Mouse (Mus musculus): ENCODE measurements at regions not wholly inside any gene's neighbourhood (a gene's known extent, or its start where the extent isn't known, plus 50 kb on each side); places are given as distances from the start of the nearest gene placed in this dataset.

GRCm38 (mm10) chr8:113250264-113250663 lies 385.1 kb upstream of the Mon1b start:
- H3K9ac ChIP-seq (ENCODE audit: insufficient read depth, low read depth): no peak overlapping the region
- no peak for DNase-seq (ENCODE audit: extremely low read depth)
- in situ Hi-C loops (cut with MboI; ENCODE audit: low pct_ligation_motif_present, low pct_unique_long_range_greater_than_20kb, low sequenced_read_pairs): no loop called here

GRCm38 (mm10) chr8:113254076-113254475 lies 381.3 kb upstream of the Mon1b start:
- no peak for TF ChIP-seq POLR2A (IDR thresholded peaks at IDR 0.05; ENCODE audit: low read depth, low read length)
- no peak for TF ChIP-seq RCOR1 (conservative IDR thresholded peaks at IDR 0.05; ENCODE audit: low read depth, low read length)
- TF ChIP-seq MEF2A (IDR thresholded peaks at IDR 0.05; ENCODE audit: borderline replicate concordance, low read depth, low read length): no peak
- TF ChIP-seq ZNF384 (IDR thresholded peaks at IDR 0.05; ENCODE audit: low read depth, low read length): no peak
- no peak for TF ChIP-seq JUND (conservative IDR thresholded peaks at IDR 0.05; ENCODE audit: low read depth, low read length)
- no peak for TF ChIP-seq UBTF (IDR thresholded peaks at IDR 0.05; ENCODE audit: low read depth, low read length)
- TF ChIP-seq ZC3H11A (IDR thresholded peaks at IDR 0.05; ENCODE audit: low read depth, low read length): no peak
- Histone ChIP-seq H3K27me3 (replicated peaks) (no peaks in the 10 kb centered on the region), H3K79me2 (replicated peaks; ENCODE audit: control insufficient read depth, extremely low read depth, insufficient read depth, poor library complexity, severe bottlenecking) (no peaks in the 10 kb centered on the region), H3K9ac (ENCODE audit: insufficient read depth, low read depth) (no peak overlapping the region), H3K27ac (ENCODE audit: insufficient read depth, low read depth) (no peak overlapping the region), H3K36me3 (replicated peaks in 1 of 2; ENCODE audit: control insufficient read depth in 1 of 2, insufficient read depth in 1 of 2, low read length in 1 of 2) (no peaks in the 10 kb centered on the region), H3K4me3 (replicated peaks in 1 of 3; ENCODE audit: low read depth in 2 of 3, low read length in 2 of 3, poor library complexity in 1 of 3) (no peak overlapping the region), H3K4me2 (ENCODE audit: insufficient read depth, low read depth, poor library complexity, severe bottlenecking) (no peak overlapping the region), H3K4me1 (ENCODE audit: control insufficient read depth in 1 of 2, insufficient read depth in 2 of 2) (no peaks in the 10 kb centered on the region), H3K9me3 (replicated peaks; ENCODE audit: low read length) (peaks cover 42% of the 10 kb centered on the region)
- DNase-seq (ENCODE audit: extremely low read depth): no peak
- dilution Hi-C loops (cut with MboI; ENCODE audit: extremely low pct_ligation_motif_present, extremely low pct_unique_long_range_greater_than_20kb, low sequenced_read_pairs): no loop called here
- in situ Hi-C loops (cut with MboI; ENCODE audit: low pct_ligation_motif_present, low pct_unique_long_range_greater_than_20kb, low sequenced_read_pairs): no loop called here

More at GRCm38 (mm10) chr8:113250264-113250663, 385.1 kb upstream of the Mon1b start:
- Histone ChIP-seq H3K9me3 (replicated peaks; ENCODE audit: low read length) (peaks cover 47% of the 10 kb centered on the region), H3K4me2 (ENCODE audit: insufficient read depth, low read depth, poor library complexity, severe bottlenecking) (no peak overlapping the region), H3K4me3 (replicated peaks in 1 of 3; ENCODE audit: low read depth in 2 of 3, low read length in 2 of 3, poor library complexity in 1 of 3) (no peak overlapping the region), H3K36me3 (replicated peaks in 1 of 2; ENCODE audit: control insufficient read depth in 1 of 2, insufficient read depth in 1 of 2, low read length in 1 of 2) (no peaks in the 10 kb centered on the region), H3K27me3 (replicated peaks) (no peaks in the 10 kb centered on the region), H3K4me1 (ENCODE audit: control insufficient read depth in 1 of 2, insufficient read depth in 2 of 2) (no peaks in the 10 kb centered on the region), H3K27ac (ENCODE audit: insufficient read depth, low read depth) (no peak overlapping the region), H3K79me2 (replicated peaks; ENCODE audit: control insufficient read depth, extremely low read depth, insufficient read depth, poor library complexity, severe bottlenecking) (no peaks in the 10 kb centered on the region)
- dilution Hi-C loops (cut with MboI; ENCODE audit: extremely low pct_ligation_motif_present, extremely low pct_unique_long_range_greater_than_20kb, low sequenced_read_pairs): no loop called here
- TF ChIP-seq JUND (conservative IDR thresholded peaks at IDR 0.05; ENCODE audit: low read depth, low read length) (no peak), UBTF (IDR thresholded peaks at IDR 0.05; ENCODE audit: low read depth, low read length) (no peak), RAD21 (IDR thresholded peaks at IDR 0.05; ENCODE audit: low read depth, low read length) (no peak), MAX (IDR thresholded peaks at IDR 0.05; ENCODE audit: low read length) (no peak), USF1 (IDR thresholded peaks at IDR 0.05; ENCODE audit: low read depth, low read length) (no peak), HCFC1 (IDR thresholded peaks at IDR 0.05; ENCODE audit: low read depth, low read length) (no peak), POLR2AphosphoS2 (IDR thresholded peaks at IDR 0.05; ENCODE audit: low read depth, low read length) (no peak), PAX5 (IDR thresholded peaks at IDR 0.05; ENCODE audit: low read length) (no peak), ETS1 (conservative IDR thresholded peaks at IDR 0.05; ENCODE audit: low read depth, low read length) (no peak), RCOR1 (conservative IDR thresholded peaks at IDR 0.05; ENCODE audit: low read depth, low read length) (no peak), CHD1 (IDR thresholded peaks at IDR 0.05; ENCODE audit: low read depth, low read length) (no peak)

Data from CH12.LX (cell line).